Mouse (Mus musculus): ENCODE data around the gene Fam187a.

Gene Fam187a

GRCm38 (mm10) chr11:102895779-102896178 lies 10.8 kb downstream of the Fam187a start:
- DNase-seq: no peak

GRCm38 (mm10) chr11:102896641-102897040 lies 11.7 kb downstream of the Fam187a start:
- peak; percentile 49 to 56 for DNase-seq

- DNase-seq: peak; percentile 85 to 89
These were observed 13.4 kb downstream of the Fam187a start for GRCm38 (mm10) chr11:102898408-102898807.

GRCm38 (mm10) chr11:102900763-102901162 lies 15.8 kb downstream of the Fam187a start, which contains the start of gene Gfap:
Gene Gfap (minus strand): TSS chr11:102900912.
- peak; percentile 91 to 97 for DNase-seq

- no peak for DNase-seq
These were observed 16.2 kb downstream of the Fam187a start for GRCm38 (mm10) chr11:102901199-102901598.

GRCm38 (mm10) chr11:102902107-102902506 lies 17.1 kb downstream of the Fam187a start:
- no peak for DNase-seq

- DNase-seq: no peak
These were observed 18.7 kb downstream of the Fam187a start for GRCm38 (mm10) chr11:102903654-102904053.

GRCm38 (mm10) chr11:102911376-102911775 lies 26.4 kb downstream of the Fam187a start:
- no peak for DNase-seq

- no peak for DNase-seq
These were observed 30.4 kb downstream of the Fam187a start for GRCm38 (mm10) chr11:102915380-102915779.

GRCm38 (mm10) chr11:102918077-102918476 lies 33.1 kb downstream of the Fam187a start:
- no peak for DNase-seq

GRCm38 (mm10) chr11:102921491-102921890 lies 36.5 kb downstream of the Fam187a start:
- DNase-seq: no peak

GRCm38 (mm10) chr11:102924557-102925350 lies 39.8 kb downstream of the Fam187a start, which contains the start of gene Kif18b:
Gene Kif18b (minus strand): TSS chr11:102925124.
- peak; percentile 95 to 96 for DNase-seq

- DNase-seq: peak in 1 of 2 experiments; percentile 70
These were observed 40.4 kb downstream of the Fam187a start for GRCm38 (mm10) chr11:102925351-102925717.

- no peak for DNase-seq
These were observed 45.7 kb downstream of the Fam187a start for GRCm38 (mm10) chr11:102930672-102931071.

GRCm38 (mm10) chr11:102936272-102936671 lies 51.3 kb downstream of the Fam187a start:
- no peak for DNase-seq

Data from cerebellum, postnatal 14 days (tissue).